Mouse (Mus musculus) midbrain, embryonic 12.5 days (tissue): Measurements from ENCODE around the gene Zbed5. TPM values are rescaled to one million over a fixed set of nuclear protein-coding genes. Genes with fewer than 3 reads are reported as not detected.
"Not testable (repeated sequence)": the region's sequence is repeated elsewhere in the genome, so short reads cannot be mapped to it uniquely, and the experiment has no call there.

Source experiments
- ATAC-seq: fragments of 200-750 bp; cut with Nextera tagmentation; 2 replicates; pipeline ENCODE4 v1.8.0; 2017; ENCODE audit warnings: low read depth, moderate TSS enrichment, moderate library complexity; ENCODE audit not compliant: low FRiP score
- H3K27ac ChIP-seq: fragments of 300-500 bp; sonication (generic); replicated peaks from 2 replicates; pipeline ENCODE4 v1.5.1; 2016; ENCODE audit warnings: mild to moderate bottlenecking
- H3K27me3 ChIP-seq: fragments of 300-500 bp; sonication (generic); 2 replicates; pipeline ENCODE4 v1.6.1; 2016; ENCODE audit warnings: mild to moderate bottlenecking
- H3K36me3 ChIP-seq: fragments of 300-500 bp; sonication (generic); 2 replicates; pipeline ENCODE4 v1.6.1; 2016
- H3K4me1 ChIP-seq: fragments of 300-500 bp; sonication (generic); 2 replicates; pipeline ENCODE4 v1.6.1; 2016
- H3K4me2 ChIP-seq: fragments of 300-500 bp; sonication (generic); replicated peaks from 2 replicates; pipeline ENCODE4 v1.6.1; 2016; ENCODE audit warnings: mild to moderate bottlenecking, moderate library complexity
- H3K4me3 ChIP-seq: fragments of 300-500 bp; sonication (generic); 2 replicates; pipeline ENCODE4 v1.5.1; 2016; ENCODE audit warnings: mild to moderate bottlenecking
- H3K9ac ChIP-seq: fragments of 300-500 bp; sonication (generic); replicated peaks from 2 replicates; pipeline ENCODE4 v1.6.1; 2016; ENCODE audit warnings: mild to moderate bottlenecking, moderate library complexity
- H3K9me3 ChIP-seq: fragments of 300-500 bp; sonication (generic); 2 replicates; pipeline ENCODE4 v1.6.1; 2016; ENCODE audit warnings: mild to moderate bottlenecking
- WGBS: fragments of 180-500 bp; shearing (Covaris S2); methylation state at CpG from one replicate; pipeline ENCODE4 v1.1.7; 2016; 5-methylcytosine and 5-hydroxymethylcytosine counted together
- polyA plus RNA-seq: library from polyadenylated mRNA; unstranded; fragments of >200 nt; fragmentation: Nextera tagmentation; extraction: Ambion mirVana; gene quantifications from 2 replicates; pipeline ENCODE4 v1.2.1, GENCODE M21; 2016

Gene Zbed5
- polyA plus RNA-seq, 1 experiment from 2014 or later: 9.1 TPM

DNA sequence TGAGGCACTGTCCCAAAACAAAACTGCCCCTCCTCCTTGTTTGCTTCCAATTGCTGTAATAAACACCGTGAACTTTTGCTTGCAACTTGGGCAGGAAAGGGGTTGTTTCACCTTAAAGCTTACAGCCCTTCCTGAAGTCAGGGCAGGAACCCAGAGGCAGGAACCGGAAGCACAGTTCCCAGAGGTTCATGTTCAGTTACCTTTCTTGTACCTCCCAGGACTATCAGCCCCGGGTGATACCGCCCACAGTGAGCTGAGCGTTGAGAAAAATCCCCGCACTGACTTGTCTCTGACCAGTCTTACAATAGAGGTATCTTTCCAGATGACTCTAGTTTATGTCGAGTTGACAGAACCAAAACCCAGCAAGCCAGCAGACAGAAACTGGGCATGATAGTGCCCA lies 14.1 kb downstream of the Zbed5 start:
- Histone ChIP-seq H3K4me2 (0 out of 2 replicates have a peak overlapping the region, but pooled peaks have one; percentile 83), H3K4me3 (no peak overlapping the region), H3K27me3 (peaks cover 7% of the 10 kb centered on the region; the same call in 1 of the 2 replicates), H3K9ac (no peak overlapping the region), H3K9me3 (no peaks in the 10 kb centered on the region), H3K27ac (no peak overlapping the region), H3K36me3 (no peaks in the 10 kb centered on the region), H3K4me1 (peaks cover 8% of the 10 kb centered on the region; the same call in 1 of the 2 replicates)
- WGBS: 86% methylated on average over 7 of the region's 7 CpGs
- no peak for ATAC-seq

DNA sequence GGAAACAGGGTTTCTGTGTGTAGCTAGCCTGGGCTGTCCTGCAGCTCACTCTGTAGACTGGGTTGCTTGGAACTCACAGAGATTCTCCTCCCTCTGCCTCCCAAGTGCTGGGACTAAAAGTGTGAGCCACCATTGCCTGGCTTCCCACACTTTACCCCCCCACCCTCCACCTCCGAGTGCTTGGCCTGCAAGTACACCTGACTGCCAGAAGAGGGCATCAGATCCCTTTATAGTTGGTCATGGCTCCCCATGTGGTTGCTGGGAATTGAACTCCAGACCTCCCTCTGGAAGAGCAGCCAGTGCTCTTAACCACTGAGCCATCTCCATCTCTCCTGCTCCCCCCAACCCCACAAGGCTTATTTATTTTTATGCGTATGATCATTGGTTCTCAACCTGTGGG lies 18.5 kb downstream of the Zbed5 start:
- no peak for ATAC-seq
- no peak overlapping the region for H3K4me3 ChIP-seq
- H3K9me3 ChIP-seq: no peaks in the 10 kb centered on the region
- peaks cover 4% of the 10 kb centered on the region; the same call in 1 of the 2 replicates for H3K4me1 ChIP-seq
- no peak overlapping the region for H3K9ac ChIP-seq
- WGBS: 15% methylated on average over 2 of the region's 2 CpGs
- no peak overlapping the region for H3K4me2 ChIP-seq
- no peaks in the 10 kb centered on the region for H3K36me3 ChIP-seq
- H3K27me3 ChIP-seq: peaks cover 7% of the 10 kb centered on the region; the same call in 1 of the 2 replicates
- no peak overlapping the region for H3K27ac ChIP-seq

DNA sequence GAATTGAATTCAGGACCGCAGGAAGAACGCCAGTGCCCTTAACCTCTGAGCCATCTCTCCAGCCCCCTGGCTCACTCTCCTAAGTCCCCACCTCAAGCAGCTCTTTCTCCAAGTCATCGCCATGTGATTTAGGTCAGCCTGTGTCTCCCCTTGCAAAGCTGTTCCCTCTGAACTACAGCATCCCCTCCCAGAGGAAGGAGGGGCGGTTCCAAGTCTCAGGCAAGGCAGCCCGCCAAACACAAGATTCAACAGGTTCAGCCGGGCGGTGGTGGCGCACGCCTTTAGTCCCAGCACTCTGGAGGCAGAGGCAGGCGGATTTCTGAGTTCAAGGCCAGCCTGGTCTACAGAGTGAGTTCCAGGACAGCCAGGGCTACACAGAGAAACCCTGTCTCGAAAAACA lies 20.0 kb downstream of the Zbed5 start:
- ATAC-seq, H3K9me3 ChIP-seq, H3K36me3 ChIP-seq, H3K4me3 ChIP-seq, H3K27ac ChIP-seq, H3K4me2 ChIP-seq, H3K4me1 ChIP-seq, H3K27me3 ChIP-seq, H3K9ac ChIP-seq: not testable (repeated sequence)
- WGBS: 89% methylated on average over 11 of the region's 11 CpGs

DNA sequence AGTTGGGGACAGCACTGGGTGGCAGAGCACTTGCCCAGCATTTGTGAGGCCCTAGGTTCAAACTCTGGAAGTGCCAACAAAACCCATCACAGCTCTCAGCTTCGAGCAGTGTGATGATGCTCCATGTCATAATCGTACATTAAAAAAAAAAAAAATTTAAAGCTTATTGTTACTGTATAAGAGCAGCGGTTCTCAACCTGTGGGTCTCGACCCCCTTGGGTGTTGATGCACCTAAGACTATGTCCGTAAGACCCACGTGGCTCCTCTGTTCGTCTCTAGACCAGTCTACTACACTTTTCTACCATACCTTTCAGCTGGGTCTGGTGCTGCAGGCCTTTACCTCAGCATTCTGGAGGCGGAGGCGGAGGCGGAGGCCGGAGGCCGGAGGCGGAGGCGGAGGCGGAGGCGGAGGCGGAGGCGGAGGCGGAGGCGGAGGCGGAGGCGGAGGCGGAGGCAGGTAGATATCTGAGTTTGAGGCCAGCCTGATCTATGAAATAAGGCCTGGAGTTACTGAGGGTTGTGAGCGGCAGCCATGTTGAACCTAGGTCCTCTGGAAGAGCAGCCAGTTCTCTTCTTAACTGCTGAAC lies 22.6 kb downstream of the Zbed5 start:
- H3K9me3 ChIP-seq: no peaks in the 10 kb centered on the region
- H3K4me3 ChIP-seq: no peak overlapping the region
- H3K4me1 ChIP-seq: no peaks in the 10 kb centered on the region
- no peak overlapping the region for H3K4me2 ChIP-seq
- H3K36me3 ChIP-seq: no peaks in the 10 kb centered on the region
- H3K9ac ChIP-seq: no peak overlapping the region
- H3K27me3 ChIP-seq: no peaks in the 10 kb centered on the region
- H3K27ac ChIP-seq: no peak overlapping the region
- WGBS: 89% methylated on average over 24 of the region's 24 CpGs
- no peak for ATAC-seq

DNA sequence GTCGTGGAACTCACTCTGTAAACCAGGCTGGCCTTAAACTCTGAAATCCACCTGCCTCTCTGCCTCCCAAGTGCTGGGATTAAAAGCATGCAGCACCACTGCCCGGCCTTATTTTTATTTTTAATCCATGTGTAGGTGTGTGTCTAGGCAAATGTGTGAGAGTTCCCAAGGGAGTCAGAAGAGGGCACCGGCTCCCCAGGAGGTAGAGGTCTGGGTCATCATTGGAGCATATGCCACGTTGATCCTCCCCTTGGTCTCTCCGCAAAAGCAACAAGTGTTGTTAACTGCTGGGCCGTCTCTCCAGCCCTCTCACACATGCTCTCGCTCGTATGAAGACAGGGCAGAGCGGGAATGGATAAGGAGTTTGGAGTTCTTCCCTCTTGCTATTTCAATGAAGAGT lies 23.2 kb downstream of the Zbed5 start:
- H3K4me2 ChIP-seq: no peak overlapping the region
- no peaks in the 10 kb centered on the region for H3K9me3 ChIP-seq
- 85% methylated on average over 9 of the region's 9 CpGs for WGBS
- H3K36me3 ChIP-seq: no peaks in the 10 kb centered on the region
- H3K27ac ChIP-seq: no peak overlapping the region
- H3K4me1 ChIP-seq: no peaks in the 10 kb centered on the region
- H3K4me3 ChIP-seq: no peak overlapping the region
- no peak for ATAC-seq
- H3K9ac ChIP-seq: no peak overlapping the region
- no peaks in the 10 kb centered on the region for H3K27me3 ChIP-seq

DNA sequence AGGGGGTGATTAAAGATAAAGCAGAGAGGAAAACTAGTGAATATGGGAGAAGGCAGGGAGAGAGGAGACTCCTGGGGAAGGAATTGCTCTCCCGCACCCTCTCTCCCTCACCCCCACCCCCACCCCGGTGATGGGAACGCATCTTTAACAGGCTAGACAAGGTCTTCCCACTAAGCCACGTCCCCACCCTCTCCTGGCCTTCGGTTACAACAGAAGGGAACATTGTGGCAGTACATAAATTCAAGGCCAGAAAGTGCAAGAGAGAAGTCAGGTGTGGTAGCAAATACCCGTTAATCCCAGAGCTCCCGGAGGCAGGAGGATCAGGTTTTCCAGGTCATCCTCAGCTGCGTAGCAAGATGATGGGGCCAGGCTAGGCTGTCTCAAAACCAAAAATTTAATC lies 23.8 kb downstream of the Zbed5 start:
- Histone ChIP-seq H3K9ac (no peak overlapping the region), H3K4me3 (no peak overlapping the region), H3K27me3 (no peaks in the 10 kb centered on the region), H3K36me3 (no peaks in the 10 kb centered on the region), H3K4me1 (no peaks in the 10 kb centered on the region), H3K27ac (no peak overlapping the region), H3K4me2 (no peak overlapping the region), H3K9me3 (no peaks in the 10 kb centered on the region)
- no peak for ATAC-seq
- 70% methylated on average over 8 of the region's 8 CpGs for WGBS

DNA sequence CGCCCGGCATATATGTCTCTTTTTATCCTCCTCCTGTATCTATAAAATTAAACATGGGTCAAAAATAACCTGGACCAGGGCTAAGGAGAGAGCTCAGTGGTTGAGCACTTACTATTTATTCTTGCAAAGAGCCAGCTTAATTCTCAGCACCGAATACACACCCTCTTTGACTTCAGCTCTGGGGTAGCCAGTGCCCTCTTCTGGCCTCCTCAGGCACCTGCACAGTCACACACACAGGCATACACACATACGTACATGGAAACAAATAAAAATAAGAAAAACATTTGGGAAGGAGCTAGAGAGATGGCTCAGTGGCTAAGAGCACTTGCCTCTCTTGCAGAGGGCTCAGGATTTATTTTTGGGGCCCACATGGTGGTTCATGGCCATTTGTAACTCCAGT lies 26.4 kb downstream of the Zbed5 start:
- Histone ChIP-seq H3K4me2 (no peak overlapping the region), H3K27me3 (no peaks in the 10 kb centered on the region), H3K4me1 (no peaks in the 10 kb centered on the region), H3K4me3 (no peak overlapping the region), H3K9ac (no peak overlapping the region), H3K9me3 (no peaks in the 10 kb centered on the region), H3K27ac (no peak overlapping the region), H3K36me3 (no peaks in the 10 kb centered on the region)
- no peak for ATAC-seq
- 90% methylated on average over 4 of the region's 4 CpGs for WGBS

DNA sequence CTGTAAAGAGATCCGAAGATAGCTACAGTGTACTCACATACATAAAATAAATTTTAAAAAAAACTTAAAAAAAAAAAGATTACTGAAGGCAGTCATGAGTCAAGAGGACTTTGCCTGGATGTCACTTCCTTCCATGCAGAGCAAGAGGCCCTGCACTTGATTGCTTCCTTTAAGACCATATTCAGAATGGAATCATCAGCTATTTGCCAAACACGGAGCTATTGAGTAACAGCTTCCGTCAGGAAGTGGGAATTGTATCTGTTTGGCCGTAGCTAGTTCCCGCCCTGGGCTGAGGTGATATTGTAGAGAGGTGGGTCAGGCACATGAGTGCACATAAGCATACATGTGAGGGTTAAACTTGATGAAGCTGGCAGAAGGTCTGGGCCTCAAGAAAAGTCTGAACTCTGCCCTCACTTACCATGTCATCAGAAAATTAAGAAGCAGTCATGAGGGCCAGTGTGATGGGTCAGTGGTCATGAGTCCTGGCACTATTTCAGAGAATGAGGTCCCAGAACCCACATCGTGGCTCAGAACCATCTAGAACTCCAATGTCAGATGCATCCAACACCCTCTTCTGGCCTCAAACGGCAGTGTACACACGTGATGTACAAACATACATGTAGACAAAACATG lies 29.4 kb downstream of the Zbed5 start:
- H3K36me3 ChIP-seq: no peaks in the 10 kb centered on the region
- no peaks in the 10 kb centered on the region for H3K27me3 ChIP-seq
- no peak overlapping the region for H3K27ac ChIP-seq
- H3K4me3 ChIP-seq: no peak overlapping the region
- H3K4me1 ChIP-seq: peaks cover 1% of the 10 kb centered on the region; the same call in 1 of the 2 replicates
- H3K9me3 ChIP-seq: no peaks in the 10 kb centered on the region
- 92% methylated on average over 8 of the region's 8 CpGs for WGBS
- no peak overlapping the region for H3K9ac ChIP-seq
- H3K4me2 ChIP-seq: no peak overlapping the region
- no peak for ATAC-seq

DNA sequence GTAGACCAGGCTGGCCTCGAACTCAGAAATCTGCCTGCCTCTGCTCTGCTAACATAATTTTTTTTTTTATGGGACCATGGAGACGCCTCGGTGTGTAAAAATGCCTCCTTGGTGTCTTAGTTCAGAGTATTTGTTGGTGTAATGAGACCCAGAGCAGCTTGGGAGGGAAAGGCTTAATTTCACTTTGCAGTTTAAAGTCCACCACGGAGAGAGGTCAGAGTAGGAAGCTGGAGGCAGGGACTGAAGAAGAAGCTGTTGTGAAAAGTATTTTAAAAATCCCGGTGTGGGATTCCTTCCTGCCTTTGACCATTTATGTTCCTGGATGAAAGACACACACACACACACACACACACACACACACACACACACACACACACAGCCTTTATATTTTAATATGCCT lies 30.4 kb downstream of the Zbed5 start:
- Histone ChIP-seq H3K4me2 (no peak overlapping the region), H3K9me3 (no peaks in the 10 kb centered on the region), H3K9ac (no peak overlapping the region), H3K36me3 (no peaks in the 10 kb centered on the region), H3K4me1 (peaks cover 5% of the 10 kb centered on the region; the same call in 1 of the 2 replicates), H3K4me3 (no peak overlapping the region), H3K27me3 (no peaks in the 10 kb centered on the region), H3K27ac (no peak overlapping the region)
- no peak for ATAC-seq
- WGBS: 81% methylated on average over 5 of the region's 5 CpGs

DNA sequence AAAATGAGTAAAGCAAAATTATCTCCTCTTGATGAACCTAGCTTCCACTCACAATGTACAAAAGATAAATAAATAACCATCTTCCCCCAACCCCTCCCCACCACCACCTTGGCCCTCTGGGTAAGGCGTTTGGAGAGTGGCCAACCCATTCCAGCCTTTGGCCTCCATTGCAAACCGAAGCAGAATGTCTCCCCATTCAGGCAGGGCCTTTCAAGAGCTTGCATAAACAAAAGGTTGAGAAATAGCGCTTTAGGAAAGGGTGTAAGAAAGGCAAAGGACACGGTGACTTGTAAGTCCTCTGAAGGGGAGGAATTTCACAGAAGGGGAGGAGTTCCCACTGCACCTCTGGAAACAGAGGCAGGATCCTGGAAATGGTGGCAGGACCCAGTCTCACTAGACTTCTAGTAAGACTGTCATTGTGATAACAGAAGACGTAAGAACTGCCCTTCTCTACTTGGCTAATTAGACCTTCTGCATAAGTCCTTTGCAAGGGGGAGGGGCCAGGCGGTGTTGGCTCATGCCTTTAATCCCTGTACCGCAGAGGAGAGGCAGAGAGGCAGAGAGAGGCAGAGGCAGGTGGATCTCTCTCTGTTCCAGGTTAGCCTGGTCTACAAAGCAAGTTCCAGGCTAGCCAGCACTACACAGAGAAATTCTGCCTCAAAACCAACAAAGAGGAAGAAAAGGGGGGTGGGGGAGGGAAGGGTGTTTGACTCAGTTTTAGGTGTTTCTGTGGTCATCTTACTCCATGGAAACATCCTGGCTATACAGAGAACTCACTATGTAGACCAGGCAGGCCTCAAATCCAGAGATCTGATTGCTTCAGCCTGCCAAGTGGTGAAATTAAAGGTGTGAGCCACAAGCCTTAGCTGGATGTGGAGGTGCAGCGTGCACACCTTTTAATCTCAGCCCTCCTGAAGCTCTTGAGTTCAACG lies 34.7 kb downstream of the Zbed5 start:
- 61% methylated on average over 9 of the region's 9 CpGs for WGBS

DNA sequence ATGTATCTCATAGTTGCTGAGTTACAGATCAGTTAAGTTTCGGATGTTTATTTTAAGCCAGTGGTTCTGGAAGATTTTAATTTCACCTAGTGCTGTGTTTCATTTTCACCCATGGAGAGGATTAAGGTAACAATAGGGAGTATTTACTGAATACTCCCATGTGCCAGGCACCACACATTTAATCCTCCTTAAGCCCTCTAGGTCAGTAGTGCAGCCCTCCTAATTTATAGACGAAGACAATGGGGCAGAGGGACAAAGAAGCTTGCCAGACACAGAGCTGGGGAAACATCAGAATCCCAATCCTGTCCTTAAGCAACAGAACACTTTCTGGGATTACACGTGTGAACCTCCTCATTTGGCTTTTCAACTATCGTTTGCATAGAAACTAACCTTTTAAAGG lies 41.4 kb downstream of the Zbed5 start:
- peaks cover 8% of the 10 kb centered on the region; the same call in 1 of the 2 replicates for H3K27me3 ChIP-seq
- ATAC-seq: no peak
- no peak overlapping the region for H3K4me3 ChIP-seq
- no peak overlapping the region for H3K9ac ChIP-seq
- H3K27ac ChIP-seq: no peak overlapping the region
- no peak overlapping the region for H3K4me2 ChIP-seq
- H3K4me1 ChIP-seq: no peaks in the 10 kb centered on the region
- no peaks in the 10 kb centered on the region for H3K9me3 ChIP-seq
- 12% methylated on average over 4 of the region's 4 CpGs for WGBS
- H3K36me3 ChIP-seq: no peaks in the 10 kb centered on the region

More for the DNA sequence above, 34.7 kb downstream of the Zbed5 start:
- Histone ChIP-seq H3K4me1 (peaks cover 5% of the 10 kb centered on the region; the same call in 1 of the 2 replicates), H3K9me3 (no peaks in the 10 kb centered on the region), H3K4me3 (no peak overlapping the region), H3K36me3 (no peaks in the 10 kb centered on the region), H3K4me2 (no peak overlapping the region), H3K9ac (no peak overlapping the region), H3K27ac (no peak overlapping the region), H3K27me3 (no peaks in the 10 kb centered on the region)
- ATAC-seq: no peak

DNA sequence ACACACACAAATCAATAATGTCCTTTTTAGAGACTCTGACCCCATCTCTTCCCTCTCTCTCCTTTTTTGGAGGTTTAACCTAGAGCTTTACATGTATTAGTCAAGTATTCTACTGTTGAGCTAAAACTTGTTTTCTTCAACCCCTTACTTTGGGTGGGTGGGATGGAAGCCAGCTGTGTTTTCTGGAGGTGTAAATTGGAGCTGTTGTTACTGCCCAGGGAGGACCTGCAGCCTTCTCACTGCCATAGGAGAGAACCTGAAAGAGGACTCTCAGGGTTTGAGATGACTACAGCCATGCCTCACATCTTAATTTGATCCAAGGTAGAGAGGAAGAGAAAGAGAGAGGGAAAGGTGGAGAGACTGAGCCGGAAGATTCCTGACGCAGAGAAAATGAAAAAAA lies 44.8 kb downstream of the Zbed5 start:
- 76% methylated on average over 2 of the region's 2 CpGs for WGBS
- H3K9me3 ChIP-seq: no peaks in the 10 kb centered on the region
- no peak overlapping the region for H3K9ac ChIP-seq
- H3K36me3 ChIP-seq: no peaks in the 10 kb centered on the region
- H3K4me2 ChIP-seq: no peak overlapping the region
- H3K4me3 ChIP-seq: no peak overlapping the region
- H3K4me1 ChIP-seq: peaks cover 4% of the 10 kb centered on the region
- H3K27ac ChIP-seq: no peak overlapping the region
- ATAC-seq: no peak
- H3K27me3 ChIP-seq: peaks cover 8% of the 10 kb centered on the region; the same call in 1 of the 2 replicates
